Mouse (Mus musculus) liver, postnatal 0 days (tissue): Measurements from ENCODE around the gene Mettl7b. TPM values are rescaled to one million over a fixed set of nuclear protein-coding genes. Genes with fewer than 3 reads are reported as not detected.

Experiments
- ATAC-seq: fragments of 200-750 bp; cut with Nextera tagmentation; 2 replicates; pipeline ENCODE4 v1.8.0; 2017; ENCODE audit warnings: mild to moderate bottlenecking, moderate library complexity
- DNase-seq: peaks from one replicate; pipeline ENCODE4 v3.0.0-alpha.2; 2016
- H3K27ac ChIP-seq: fragments of 300-500 bp; sonication (generic); 2 replicates; pipeline ENCODE4 v1.5.1; 2014; ENCODE audit warnings: antibody characterized with exemption, moderate library complexity, mild to moderate bottlenecking, low read depth
- H3K27me3 ChIP-seq: fragments of 300-500 bp; sonication (generic); 2 replicates; pipeline ENCODE4 v1.6.1; 2014; ENCODE audit warnings: low read length, control low read depth, mixed read lengths; ENCODE audit not compliant: insufficient read depth
- H3K36me3 ChIP-seq: fragments of 300-500 bp; sonication (generic); replicated peaks from 2 replicates; pipeline ENCODE4 v1.6.1; 2014; ENCODE audit warnings: mild to moderate bottlenecking, control low read depth, low read length, moderate library complexity, mixed read lengths; ENCODE audit not compliant: insufficient read depth
- H3K4me1 ChIP-seq: fragments of 300-500 bp; sonication (generic); 2 replicates; pipeline ENCODE4 v1.6.1; 2014; ENCODE audit warnings: antibody characterized with exemption, mild to moderate bottlenecking, control low read depth; ENCODE audit not compliant: insufficient read depth
- H3K4me2 ChIP-seq: fragments of 300-500 bp; sonication (generic); 2 replicates; pipeline ENCODE4 v1.6.1; 2014; ENCODE audit warnings: low read depth, mild to moderate bottlenecking, low read length, moderate library complexity, mixed read lengths
- H3K4me3 ChIP-seq: fragments of 300-500 bp; sonication (generic); 2 replicates; pipeline ENCODE4 v1.5.1; 2014; ENCODE audit warnings: low read depth, low read length
- H3K9ac ChIP-seq: fragments of 300-500 bp; sonication (generic); replicated peaks from 2 replicates; pipeline ENCODE4 v1.6.1; 2014; ENCODE audit warnings: mild to moderate bottlenecking, moderate library complexity
- H3K9me3 ChIP-seq: fragments of 300-500 bp; sonication (generic); 2 replicates; pipeline ENCODE4 v1.6.1; 2016; ENCODE audit warnings: mild to moderate bottlenecking, control low read depth, low read length, mixed read lengths
- CTCF ChIP-seq: sonication (generic); IDR thresholded peaks from 2 replicates; pipeline ENCODE4 v1.5.1; 2016; ENCODE audit warnings: antibody characterized with exemption, low read depth
- EP300 ChIP-seq: IDR thresholded peaks from 2 replicates; pipeline ENCODE4 v1.6.1; 2016; ENCODE audit warnings: antibody characterized with exemption, low read depth, mild to moderate bottlenecking
- WGBS: fragments of 180-500 bp; shearing (Covaris S2); extraction: QIAGEN DNeasy Blood & Tissue Kit; methylation state at CpG from one replicate; pipeline ENCODE4 v1.1.7; 2014; ENCODE audit not compliant: insufficient replicate concordance; 5-methylcytosine and 5-hydroxymethylcytosine counted together
- polyA plus RNA-seq: library from polyadenylated mRNA; unstranded; fragments of >200 nt; fragmentation: Nextera tagmentation; extraction: Ambion mirVana; gene quantifications from 2 replicates; pipeline ENCODE4 v1.2.1, GENCODE M21; 2015

Gene Mettl7b
- polyA plus RNA-seq, 1 experiment from 2014 or later = 33.3 TPM

DNA sequence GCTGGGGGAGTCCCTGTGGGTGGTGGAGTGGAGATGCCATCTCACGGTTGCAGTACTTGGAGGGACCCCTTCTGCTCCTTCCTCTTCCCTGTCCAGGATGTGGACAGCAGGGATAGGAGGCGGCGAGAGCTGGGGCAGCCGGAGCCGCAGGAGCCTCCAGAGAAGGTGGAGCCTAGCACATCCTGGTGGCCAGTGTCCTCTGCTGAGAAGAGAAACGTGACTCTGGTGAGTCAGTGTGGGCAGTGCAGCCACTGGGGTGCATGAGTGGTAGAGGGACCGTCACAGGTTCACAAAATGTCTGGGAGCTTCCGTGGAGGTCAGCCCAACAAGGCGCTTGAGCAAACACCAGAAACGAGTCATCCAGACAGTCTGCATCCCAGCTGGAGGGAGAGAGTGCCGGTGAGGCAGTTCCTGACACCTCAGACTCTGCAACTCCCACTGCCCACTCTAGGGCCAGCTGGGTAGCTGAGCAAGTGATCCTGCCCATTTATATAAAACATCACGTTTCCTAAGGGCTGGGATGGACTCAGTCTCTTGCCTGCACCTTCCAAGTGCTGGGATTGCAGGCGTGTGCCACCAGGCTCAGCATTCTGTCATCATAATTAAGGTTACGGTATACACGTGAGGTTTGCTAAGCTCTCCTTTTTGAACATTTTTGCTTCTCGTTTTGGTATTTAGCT, 10.4 kb downstream of the Mettl7b start:
- no peak for DNase-seq

DNA sequence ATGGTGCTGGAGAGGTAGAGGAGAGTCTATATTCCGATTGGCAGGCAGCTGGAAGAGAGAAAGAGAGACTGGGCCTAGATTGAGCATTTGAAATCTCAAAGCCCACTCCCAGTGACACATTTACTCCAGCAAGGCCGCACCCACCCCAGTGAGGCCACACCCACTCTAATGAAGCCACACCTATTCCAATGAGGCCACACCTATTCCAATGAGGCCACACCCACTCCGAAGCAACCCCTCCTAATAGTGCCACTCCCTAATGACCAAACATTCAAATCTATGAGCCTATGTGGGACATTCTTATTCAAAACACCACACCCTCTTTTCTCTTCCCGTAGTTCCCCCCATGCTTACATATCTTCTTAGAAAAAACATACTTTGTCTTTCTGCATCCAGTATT, 13.3 kb downstream of the Mettl7b start:
- Histone ChIP-seq H3K4me1 (no peaks in the 10 kb centered on the region), H3K36me3 (no peaks in the 10 kb centered on the region), H3K9ac (no peak overlapping the region), H3K9me3 (no peaks in the 10 kb centered on the region), H3K4me2 (no peak overlapping the region), H3K27me3 (no peaks in the 10 kb centered on the region), H3K27ac (no peak overlapping the region), H3K4me3 (no peak overlapping the region)
- no peak for DNase-seq
- TF ChIP-seq EP300 (no peak), CTCF (no peak)
- ATAC-seq = no peak
- 82% methylated on average over 4 of the region's 4 CpGs for WGBS

More for the DNA sequence above, 10.4 kb downstream of the Mettl7b start:
- TF ChIP-seq CTCF (no peak), EP300 (no peak)
- no peak overlapping the region for H3K4me2 ChIP-seq
- no peak overlapping the region for H3K27ac ChIP-seq
- H3K9ac ChIP-seq = no peak overlapping the region
- H3K4me3 ChIP-seq = no peak overlapping the region
- WGBS = 52% methylated on average over 15 of the region's 16 CpGs
- H3K9me3 ChIP-seq = no peaks in the 10 kb centered on the region
- no peaks in the 10 kb centered on the region for H3K27me3 ChIP-seq
- ATAC-seq = no peak
- H3K4me1 ChIP-seq = no peaks in the 10 kb centered on the region
- H3K36me3 ChIP-seq = no peaks in the 10 kb centered on the region

DNA sequence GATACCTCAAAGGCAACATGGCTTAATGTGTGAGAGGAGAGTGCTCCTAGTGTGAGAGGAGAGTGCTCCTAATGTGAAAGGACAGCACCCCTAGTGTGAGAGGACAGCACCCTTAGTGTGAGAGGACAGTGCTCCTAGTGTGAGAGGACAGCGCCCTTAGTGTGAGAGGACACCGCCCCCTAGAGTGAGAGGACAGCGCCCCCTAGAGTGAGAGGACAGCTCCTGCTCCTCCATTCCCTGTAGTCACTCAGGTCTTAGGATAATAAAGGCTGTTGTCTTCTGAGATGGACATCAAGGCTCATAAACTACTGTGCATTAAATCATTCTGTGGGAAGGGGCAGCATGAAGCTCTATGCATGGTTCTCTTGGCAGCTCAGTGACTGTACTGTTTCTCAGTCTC, 15.1 kb downstream of the Mettl7b start:
- no peaks in the 10 kb centered on the region for H3K9me3 ChIP-seq
- H3K36me3 ChIP-seq = no peaks in the 10 kb centered on the region
- no peak overlapping the region for H3K27ac ChIP-seq
- no peaks in the 10 kb centered on the region for H3K4me1 ChIP-seq
- H3K9ac ChIP-seq = no peak overlapping the region
- no peak overlapping the region for H3K4me3 ChIP-seq
- DNase-seq (peak; percentile 54), ATAC-seq (peak; percentile 58)
- 30% methylated on average over 3 of the region's 3 CpGs for WGBS
- H3K27me3 ChIP-seq = 0 out of 2 replicates have a peak, but pooled peaks cover 3% of the 10 kb centered on the region
- TF ChIP-seq EP300 (no peak), CTCF (peak; percentile 77)
- H3K4me2 ChIP-seq = no peak overlapping the region

DNA sequence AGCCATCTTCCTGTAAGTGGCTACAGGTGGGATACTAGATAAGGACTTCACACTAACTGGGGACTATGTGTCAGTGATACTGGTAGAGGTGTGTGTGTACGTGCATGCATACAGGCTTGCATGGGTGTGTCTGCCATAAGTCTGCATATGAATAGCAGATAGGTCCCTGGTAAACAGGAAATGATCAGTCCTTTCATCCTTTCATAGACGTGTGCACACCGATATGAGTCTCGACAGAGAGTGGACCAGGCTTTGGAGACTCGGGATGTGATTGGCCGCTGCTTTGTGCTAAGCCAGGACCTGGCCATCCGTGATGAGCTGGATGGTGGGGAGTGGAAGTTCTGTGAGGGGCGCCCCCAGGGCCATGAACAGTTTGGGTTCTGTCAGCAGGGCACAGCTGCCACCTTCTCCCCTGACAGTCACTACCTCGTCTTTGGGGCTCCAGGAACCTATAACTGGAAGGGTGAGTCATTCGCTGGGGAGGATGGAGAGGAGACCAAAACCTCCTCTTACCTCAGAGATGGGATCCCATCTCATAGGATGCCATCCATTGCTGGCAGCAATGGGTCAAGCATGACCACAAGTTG, 20.2 kb downstream of the Mettl7b start:
- TF ChIP-seq EP300 (no peak), CTCF (no peak)

DNA sequence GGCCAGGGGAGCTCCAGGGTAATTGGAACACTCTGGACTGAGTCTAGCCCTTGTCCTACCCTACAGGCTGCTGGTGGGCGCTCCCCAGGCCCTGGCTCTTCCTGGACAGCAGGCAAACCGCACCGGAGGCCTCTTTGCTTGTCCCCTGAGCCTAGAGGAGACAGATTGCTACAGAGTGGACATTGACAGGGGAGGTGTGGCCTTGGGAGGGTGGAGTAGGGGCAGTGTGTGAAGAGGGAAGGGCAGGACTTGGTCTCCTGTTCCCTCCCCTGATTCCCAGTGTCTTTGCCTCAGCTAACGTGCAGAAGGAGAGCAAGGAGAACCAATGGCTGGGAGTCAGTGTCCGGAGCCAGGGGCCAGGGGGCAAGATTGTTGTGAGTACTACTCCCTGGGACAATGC, 21.8 kb downstream of the Mettl7b start:
- DNase-seq (peak; percentile 49), ATAC-seq (peak; percentile 89)
- no peaks in the 10 kb centered on the region for H3K4me1 ChIP-seq
- no peak for TF ChIP-seq EP300
- no peak for TF ChIP-seq CTCF
- H3K4me2 ChIP-seq = no peak overlapping the region
- peaks cover 29% of the 10 kb centered on the region for H3K27me3 ChIP-seq
- WGBS = 35% methylated on average over 5 of the region's 5 CpGs
- no peak overlapping the region for H3K9ac ChIP-seq
- peak overlapping the region; percentile 22; the same call in 1 of the 2 replicates for H3K27ac ChIP-seq
- H3K4me3 ChIP-seq = no peak overlapping the region
- H3K36me3 ChIP-seq = no peaks in the 10 kb centered on the region
- no peaks in the 10 kb centered on the region for H3K9me3 ChIP-seq

More for the DNA sequence above, 20.2 kb downstream of the Mettl7b start:
- Histone ChIP-seq H3K36me3 (no peaks in the 10 kb centered on the region), H3K4me1 (no peaks in the 10 kb centered on the region), H3K9me3 (no peaks in the 10 kb centered on the region), H3K9ac (no peak overlapping the region), H3K4me3 (no peak overlapping the region), H3K27me3 (peaks cover 14% of the 10 kb centered on the region; the same call in 1 of the 2 replicates), H3K27ac (no peak overlapping the region), H3K4me2 (no peak overlapping the region)
- ATAC-seq (no peak), DNase-seq (no peak)
- 65% methylated on average over 10 of the region's 10 CpGs for WGBS

DNA sequence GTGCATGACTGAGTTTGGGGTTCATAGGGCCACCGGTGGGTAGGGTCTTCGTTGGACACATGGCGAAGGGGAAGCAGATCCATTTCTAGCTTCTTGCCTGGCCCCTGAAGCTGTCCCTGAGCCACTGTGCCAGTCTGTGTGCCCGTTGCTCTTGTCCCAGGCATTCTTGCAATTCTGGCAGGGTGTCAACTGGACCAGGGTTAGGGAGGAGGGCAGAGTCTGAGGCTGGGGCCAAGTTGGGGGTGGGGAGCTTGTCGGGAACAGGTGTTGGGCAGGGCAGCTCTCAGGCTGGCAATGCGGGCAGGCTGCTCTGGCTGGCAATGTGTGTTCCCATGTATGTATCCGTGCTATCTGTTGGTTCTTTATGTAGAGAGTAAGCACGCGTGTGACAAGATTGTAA, 22.3 kb downstream of the Mettl7b start:
- H3K9ac ChIP-seq = no peak overlapping the region
- 0 out of 2 replicates have a peak, but pooled peaks cover 3% of the 10 kb centered on the region for H3K4me1 ChIP-seq
- H3K9me3 ChIP-seq = no peaks in the 10 kb centered on the region
- DNase-seq (peak; percentile 50), ATAC-seq (peak; percentile 73)
- 70% methylated on average over 9 of the region's 9 CpGs for WGBS
- no peaks in the 10 kb centered on the region for H3K36me3 ChIP-seq
- H3K4me2 ChIP-seq = no peak overlapping the region
- TF ChIP-seq CTCF (no peak), EP300 (no peak)
- no peak overlapping the region for H3K4me3 ChIP-seq
- H3K27ac ChIP-seq = no peak overlapping the region
- peaks cover 34% of the 10 kb centered on the region for H3K27me3 ChIP-seq
